Mouse (Mus musculus) macrophage (primary cell): ENCODE data around the gene Pold1. TPM values are rescaled to one million over a fixed set of nuclear protein-coding genes. Genes with fewer than 3 reads are reported as not detected.

Source experiments
- H3K27ac ChIP-seq: fragments of 350-480 bp; formaldehyde crosslinking; 2 replicates; pipeline ENCODE4 v1.9.0; 2021
- H3K36me3 ChIP-seq: fragments of 350-480 bp; formaldehyde crosslinking; 2 replicates; pipeline ENCODE4 v1.9.0; 2021; ENCODE audit errors: inconsistent target
- H3K4me3 ChIP-seq: fragments of 350-480 bp; formaldehyde crosslinking; 2 replicates; pipeline ENCODE4 v1.9.0; 2021; ENCODE audit errors: inconsistent target
- H3K79me2 ChIP-seq: fragments of 350-480 bp; formaldehyde crosslinking; 2 replicates; pipeline ENCODE4 v1.9.0; 2021; ENCODE audit errors: inconsistent target
- WGBS: methylation state at CpG from one replicate; pipeline ENCODE4 v1.1.7; 2026; ENCODE audit warnings: inconsistent platforms; ENCODE audit not compliant: missing documents; 5-methylcytosine and 5-hydroxymethylcytosine counted together
- polyA plus RNA-seq: library from polyadenylated mRNA; stranded (reverse); fragments of 250-400 nt; gene quantifications from 3 replicates; pipeline ENCODE4 v1.2.4, GENCODE M21; 2018; ENCODE audit warnings: inconsistent platforms

Gene Pold1
- polyA plus RNA-seq, 1 experiment from 2014 or later = 6.9 TPM

GRCm38 (mm10) chr7:44498922-44499321 lies 49.7 kb downstream of the Pold1 start:
- Histone ChIP-seq H3K4me3 (no peak overlapping the region), H3K36me3 (no peaks in the 10 kb centered on the region), H3K27ac (no peak overlapping the region), H3K79me2 (peaks cover 18% of the 10 kb centered on the region)
- 65% methylated on average over 1 of the region's 1 CpGs for WGBS

- H3K27ac ChIP-seq = no peak overlapping the region
- H3K36me3 ChIP-seq = no peaks in the 10 kb centered on the region
- peaks cover 18% of the 10 kb centered on the region for H3K79me2 ChIP-seq
- H3K4me3 ChIP-seq = no peak overlapping the region
- WGBS = 97% methylated on average over 10 of the region's 10 CpGs
Measured at GRCm38 (mm10) chr7:44497361-44498055, 51.1 kb downstream of the Pold1 start.

GRCm38 (mm10) chr7:44496771-44497109 lies 51.9 kb downstream of the Pold1 start:
- H3K79me2 ChIP-seq = peaks cover 18% of the 10 kb centered on the region
- no peak overlapping the region for H3K27ac ChIP-seq
- 3% methylated on average over 26 of the region's 26 CpGs for WGBS
- peaks cover 7% of the 10 kb centered on the region; the same call in 1 of the 2 replicates for H3K36me3 ChIP-seq
- peak overlapping the region; percentile 56 for H3K4me3 ChIP-seq

GRCm38 (mm10) chr7:44495992-44496770 lies 52.5 kb downstream of the Pold1 start, which contains the start of the genes Emc10 and Fam71e1:
Emc10 (minus strand) TSS chr7:44496529.
Fam71e1 (plus strand) TSS chr7:44496581.
- no peak within 1 kb of the TSS for H3K27ac ChIP-seq
- peak within 1 kb of the TSS; percentile 56 for H3K4me3 ChIP-seq
- peaks cover 18% of the 10 kb centered on the region for H3K79me2 ChIP-seq
- 1% methylated on average over 58 of the region's 58 CpGs for WGBS
- H3K36me3 ChIP-seq = peaks cover 11% of the 10 kb centered on the region; the same call in 1 of the 2 replicates

GRCm38 (mm10) chr7:44495086-44495485 lies 53.6 kb downstream of the Pold1 start:
- H3K27ac ChIP-seq = no peak overlapping the region

GRCm38 (mm10) chr7:44494681-44495080 lies 54.0 kb downstream of the Pold1 start:
- WGBS = 93% methylated on average over 12 of the region's 12 CpGs
- Histone ChIP-seq H3K79me2 (peaks cover 18% of the 10 kb centered on the region), H3K27ac (no peak overlapping the region), H3K4me3 (no peak overlapping the region), H3K36me3 (peaks cover 11% of the 10 kb centered on the region; the same call in 1 of the 2 replicates)

More at GRCm38 (mm10) chr7:44495086-44495485, 53.6 kb downstream of the Pold1 start:
- H3K36me3 ChIP-seq = peaks cover 11% of the 10 kb centered on the region; the same call in 1 of the 2 replicates
- WGBS = 92% methylated on average over 7 of the region's 7 CpGs
- H3K4me3 ChIP-seq = no peak overlapping the region
- peaks cover 18% of the 10 kb centered on the region for H3K79me2 ChIP-seq

- no peak overlapping the region for H3K27ac ChIP-seq
- no peak overlapping the region for H3K4me3 ChIP-seq
- peaks cover 11% of the 10 kb centered on the region; the same call in 1 of the 2 replicates for H3K36me3 ChIP-seq
- peaks cover 18% of the 10 kb centered on the region for H3K79me2 ChIP-seq
- 96% methylated on average over 21 of the region's 21 CpGs for WGBS
Measured at GRCm38 (mm10) chr7:44492166-44492826, 56.4 kb downstream of the Pold1 start.

- 98% methylated on average over 5 of the region's 5 CpGs for WGBS
- peaks cover 18% of the 10 kb centered on the region for H3K79me2 ChIP-seq
- no peak overlapping the region for H3K4me3 ChIP-seq
- peaks cover 11% of the 10 kb centered on the region; the same call in 1 of the 2 replicates for H3K36me3 ChIP-seq
- H3K27ac ChIP-seq = no peak overlapping the region
Measured at GRCm38 (mm10) chr7:44491391-44491790, 57.3 kb downstream of the Pold1 start.

- WGBS = 83% methylated on average over 4 of the region's 4 CpGs
- Histone ChIP-seq H3K27ac (no peak overlapping the region), H3K4me3 (no peak overlapping the region), H3K79me2 (peaks cover 12% of the 10 kb centered on the region), H3K36me3 (peaks cover 11% of the 10 kb centered on the region; the same call in 1 of the 2 replicates)
Measured at GRCm38 (mm10) chr7:44490281-44490680, 58.4 kb downstream of the Pold1 start.

- WGBS = 92% methylated on average over 8 of the region's 8 CpGs
- H3K36me3 ChIP-seq = peaks cover 11% of the 10 kb centered on the region; the same call in 1 of the 2 replicates
- H3K4me3 ChIP-seq = no peak overlapping the region
- no peaks in the 10 kb centered on the region for H3K79me2 ChIP-seq
- no peak overlapping the region for H3K27ac ChIP-seq
Measured at GRCm38 (mm10) chr7:44488545-44488944, 60.1 kb downstream of the Pold1 start.

GRCm38 (mm10) chr7:44487936-44488335 lies 60.7 kb downstream of the Pold1 start:
- no peak overlapping the region for H3K4me3 ChIP-seq
- no peaks in the 10 kb centered on the region for H3K79me2 ChIP-seq
- peaks cover 11% of the 10 kb centered on the region; the same call in 1 of the 2 replicates for H3K36me3 ChIP-seq
- no peak overlapping the region for H3K27ac ChIP-seq
- 88% methylated on average over 7 of the region's 7 CpGs for WGBS

- Histone ChIP-seq H3K27ac (no peak overlapping the region), H3K4me3 (no peak overlapping the region), H3K36me3 (peaks cover 6% of the 10 kb centered on the region; the same call in 1 of the 2 replicates), H3K79me2 (no peaks in the 10 kb centered on the region)
- 96% methylated on average over 12 of the region's 13 CpGs for WGBS
Measured at GRCm38 (mm10) chr7:44486927-44487575, 61.6 kb downstream of the Pold1 start.

- Histone ChIP-seq H3K27ac (no peak overlapping the region), H3K36me3 (no peaks in the 10 kb centered on the region), H3K4me3 (no peak overlapping the region), H3K79me2 (no peaks in the 10 kb centered on the region)
- 85% methylated on average over 6 of the region's 7 CpGs for WGBS
Measured at GRCm38 (mm10) chr7:44485572-44486195, 63.0 kb downstream of the Pold1 start.
